Mouse (Mus musculus) ES-Bruce4 (cell line): ENCODE results near the gene Atraid.

ENCODE experiments used
- CTCF ChIP-seq: IDR thresholded peaks from one replicate; pipeline ENCODE4 v1.8.1; 2011; ENCODE audit warnings: low read depth, low read length
- EP300 ChIP-seq: IDR thresholded peaks from 2 replicates; pipeline ENCODE4 v1.6.1; 2011; ENCODE audit warnings: low read depth, low read length; ENCODE audit not compliant: insufficient read depth

GRCm38 (mm10) chr5:31094100-31094798, 46.1 kb downstream of the Atraid start:
- no peak for TF ChIP-seq EP300
- TF ChIP-seq CTCF: no peak
